Mouse (Mus musculus): Measurements from ENCODE around the gene Pecr. TPM values are rescaled to one million over a fixed set of nuclear protein-coding genes. Genes with fewer than 3 reads are reported as not detected.
"Not testable (repeated sequence)": the region's sequence is repeated elsewhere in the genome, so short reads cannot be mapped to it uniquely, and the experiment has no call there.

The Pecr gene
- polyA plus RNA-seq, 1 experiment from 2014 or later = 22.9 TPM

DNA sequence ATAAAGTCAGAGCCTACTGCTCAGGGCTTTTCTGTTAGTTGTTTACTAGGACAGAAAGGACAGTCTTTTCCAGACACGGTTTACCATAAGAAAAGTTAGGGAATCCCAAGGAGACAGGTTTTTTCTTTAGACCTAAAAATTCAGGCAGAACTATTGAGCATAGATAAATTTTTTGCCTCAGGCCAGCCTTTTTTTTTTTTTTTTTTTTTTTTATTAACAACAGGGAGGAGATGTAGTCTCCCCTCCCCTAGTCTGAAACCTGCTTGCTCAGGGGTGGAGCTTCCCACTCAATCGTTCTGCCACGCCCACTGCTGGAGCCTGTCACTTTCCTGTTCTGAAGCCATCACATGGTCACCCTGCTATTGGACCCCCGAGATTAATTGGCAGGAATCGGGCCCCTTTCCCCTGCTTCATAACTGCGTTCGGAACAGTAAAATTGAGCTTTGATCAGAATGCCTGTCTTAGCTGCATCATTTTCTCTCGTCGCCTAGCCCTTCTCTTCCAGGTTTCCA lies 35.8 kb downstream of the Pecr start:
- not testable (repeated sequence) for ATAC-seq (replicated peaks; ENCODE audit: extremely low read depth, insufficient read depth, low FRiP score); H3K9me3 ChIP-seq (replicated peaks; ENCODE audit: control insufficient read depth, low read length); H3K27me3 ChIP-seq (ENCODE audit: control insufficient read depth, insufficient read depth, low read length); H3K9ac ChIP-seq (ENCODE audit: low read length); H3K4me1 ChIP-seq (ENCODE audit: control insufficient read depth, insufficient read depth, low read length); H3K4me2 ChIP-seq (ENCODE audit: low read depth, low read length); H3K36me3 ChIP-seq (ENCODE audit: control insufficient read depth, insufficient read depth); H3K27ac ChIP-seq (ENCODE audit: low read length); H3K4me3 ChIP-seq (ENCODE audit: low read length)
- 46% methylated on average over 9 of the region's 9 CpGs for WGBS

DNA sequence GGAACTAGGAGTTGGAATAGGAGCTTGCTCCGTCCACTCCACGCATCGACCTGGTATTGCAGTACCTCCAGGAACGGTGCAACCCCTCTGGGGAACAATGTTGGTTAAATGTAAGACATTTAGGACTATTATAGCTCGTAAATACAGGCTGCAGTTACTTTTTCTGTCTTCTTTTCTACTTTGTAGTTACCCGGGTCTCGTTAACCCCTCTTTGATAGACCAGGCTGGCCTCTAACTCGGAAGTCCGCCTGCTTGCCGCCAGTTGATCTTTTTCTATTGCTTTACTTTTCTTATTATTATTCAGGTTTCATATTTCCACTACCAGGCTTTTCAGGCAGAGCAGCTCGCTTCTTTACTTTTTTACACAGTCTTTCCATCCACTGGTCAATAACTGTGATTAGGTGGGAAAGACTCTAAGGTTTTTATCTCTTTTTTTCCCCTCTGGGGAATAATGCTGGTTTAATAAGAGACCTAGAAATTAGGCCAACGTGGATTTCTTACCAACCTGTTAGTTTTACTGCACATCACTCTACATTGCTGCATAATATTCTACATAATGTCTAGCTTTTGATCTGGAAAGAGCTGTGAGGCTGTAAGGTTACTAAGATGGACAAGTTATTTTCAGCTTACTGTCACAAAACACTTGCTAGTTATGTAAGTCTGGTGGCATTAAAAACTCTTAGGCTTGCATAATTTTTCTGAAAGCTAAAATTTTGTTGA lies 39.6 kb downstream of the Pecr start:
- H3K27me3 ChIP-seq (ENCODE audit: control insufficient read depth, insufficient read depth, low read length) = no peaks in the 10 kb centered on the region
- peak overlapping the region; percentile 66 for H3K4me2 ChIP-seq (ENCODE audit: low read depth, low read length)
- WGBS = 2% methylated on average over 12 of the region's 12 CpGs
- peak overlapping the region; percentile 59 for H3K4me3 ChIP-seq (ENCODE audit: low read length)
- peak overlapping the region; percentile 79 for H3K9ac ChIP-seq (ENCODE audit: low read length)
- peak overlapping the region; percentile 96 for H3K27ac ChIP-seq (ENCODE audit: low read length)
- no peaks in the 10 kb centered on the region for H3K9me3 ChIP-seq (replicated peaks; ENCODE audit: control insufficient read depth, low read length)
- no peaks in the 10 kb centered on the region for H3K36me3 ChIP-seq (ENCODE audit: control insufficient read depth, insufficient read depth)
- no peaks in the 10 kb centered on the region for H3K4me1 ChIP-seq (ENCODE audit: control insufficient read depth, insufficient read depth, low read length)
- ATAC-seq (replicated peaks; ENCODE audit: extremely low read depth, insufficient read depth, low FRiP score) = peak; percentile 79

DNA sequence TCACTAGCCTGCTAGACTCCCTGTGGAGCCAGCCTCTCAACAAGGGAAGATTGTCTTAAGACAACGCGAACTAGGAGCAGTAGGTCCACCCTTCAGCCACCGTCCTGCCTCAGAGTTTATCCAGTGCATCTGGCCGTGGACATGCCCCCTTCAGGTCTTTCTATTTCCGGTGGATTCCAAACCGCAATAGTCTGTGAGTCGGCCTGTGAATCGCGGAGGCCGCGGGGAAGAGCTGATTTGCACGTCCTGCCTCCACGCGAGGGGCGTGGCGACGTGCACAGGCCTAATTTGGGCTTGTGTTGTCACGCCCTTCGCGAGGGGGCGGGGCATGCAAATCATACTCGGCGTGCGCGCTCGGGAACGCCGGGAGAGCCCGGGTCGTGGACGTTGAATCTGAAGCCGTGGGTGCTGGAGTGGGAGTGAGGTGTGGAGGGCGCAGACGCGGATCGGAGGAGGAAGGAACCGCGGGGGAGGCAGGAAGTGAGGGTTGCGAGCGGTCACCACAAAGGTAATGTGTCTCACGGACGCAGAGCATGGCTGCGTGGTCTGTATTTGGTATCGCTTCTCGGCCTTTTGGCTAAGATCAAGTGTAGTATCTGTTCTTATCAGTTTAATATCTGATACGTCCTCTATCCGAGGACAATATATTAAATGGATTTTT lies 40.3 kb downstream of the Pecr start:
- Histone ChIP-seq H3K27ac (ENCODE audit: low read length) (peak overlapping the region; percentile 96), H3K9me3 (replicated peaks; ENCODE audit: control insufficient read depth, low read length) (no peaks in the 10 kb centered on the region), H3K9ac (ENCODE audit: low read length) (peak overlapping the region; percentile 79), H3K4me2 (ENCODE audit: low read depth, low read length) (peak overlapping the region; percentile 66), H3K4me1 (ENCODE audit: control insufficient read depth, insufficient read depth, low read length) (no peaks in the 10 kb centered on the region), H3K4me3 (ENCODE audit: low read length) (peak overlapping the region; percentile 59), H3K27me3 (ENCODE audit: control insufficient read depth, insufficient read depth, low read length) (no peaks in the 10 kb centered on the region), H3K36me3 (ENCODE audit: control insufficient read depth, insufficient read depth) (no peaks in the 10 kb centered on the region)
- ATAC-seq (replicated peaks; ENCODE audit: extremely low read depth, insufficient read depth, low FRiP score) = peak; percentile 96
- WGBS = under 1% methylated on average over 47 of the region's 47 CpGs

DNA sequence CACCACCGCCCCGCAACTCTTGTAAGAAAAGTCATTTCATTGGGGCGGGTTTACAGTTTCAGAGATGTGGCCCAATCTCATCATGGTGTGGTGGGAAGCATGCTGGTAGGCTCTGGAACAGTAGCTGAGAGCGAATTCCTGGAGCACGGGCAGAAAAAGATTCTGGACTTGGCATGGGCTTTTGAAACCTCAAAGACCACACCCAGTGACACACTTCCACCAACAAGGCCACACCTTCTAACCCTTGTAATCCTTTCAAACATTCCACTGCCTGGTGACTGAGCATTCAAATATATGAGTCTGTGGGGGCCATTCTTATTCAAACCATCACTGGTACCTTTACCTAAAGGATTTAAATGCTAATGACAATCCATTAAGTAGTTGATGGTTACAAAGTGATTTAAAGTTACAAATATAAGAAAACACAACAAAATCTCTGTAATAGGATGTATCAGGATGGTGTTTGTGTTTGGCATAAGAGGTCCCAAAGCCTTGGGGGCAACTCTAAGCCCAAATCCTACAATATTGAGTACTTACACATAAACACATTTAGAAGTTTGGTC lies 41.5 kb downstream of the Pecr start:
- Histone ChIP-seq H3K4me1 (ENCODE audit: control insufficient read depth, insufficient read depth, low read length) (no peaks in the 10 kb centered on the region), H3K27me3 (ENCODE audit: control insufficient read depth, insufficient read depth, low read length) (no peaks in the 10 kb centered on the region), H3K36me3 (ENCODE audit: control insufficient read depth, insufficient read depth) (no peaks in the 10 kb centered on the region), H3K9ac (ENCODE audit: low read length) (no peak overlapping the region), H3K9me3 (replicated peaks; ENCODE audit: control insufficient read depth, low read length) (no peaks in the 10 kb centered on the region), H3K4me3 (ENCODE audit: low read length) (no peak overlapping the region), H3K4me2 (ENCODE audit: low read depth, low read length) (no peak overlapping the region), H3K27ac (ENCODE audit: low read length) (no peak overlapping the region)
- WGBS = 87% methylated on average over 5 of the region's 5 CpGs
- no peak for ATAC-seq (replicated peaks; ENCODE audit: extremely low read depth, insufficient read depth, low FRiP score)

- not testable (repeated sequence) for H3K27ac ChIP-seq (ENCODE audit: low read length); H3K9ac ChIP-seq (ENCODE audit: low read length); H3K9me3 ChIP-seq (replicated peaks; ENCODE audit: control insufficient read depth, low read length); H3K4me3 ChIP-seq (ENCODE audit: low read length); H3K36me3 ChIP-seq (ENCODE audit: control insufficient read depth, insufficient read depth); H3K4me2 ChIP-seq (ENCODE audit: low read depth, low read length); H3K27me3 ChIP-seq (ENCODE audit: control insufficient read depth, insufficient read depth, low read length); ATAC-seq (replicated peaks; ENCODE audit: extremely low read depth, insufficient read depth, low FRiP score); H3K4me1 ChIP-seq (ENCODE audit: control insufficient read depth, insufficient read depth, low read length)
- 81% methylated on average over 3 of the region's 3 CpGs for WGBS
Measured at GRCm38 (mm10) chr1:72239113-72239512, 45.0 kb downstream of the Pecr start.

DNA sequence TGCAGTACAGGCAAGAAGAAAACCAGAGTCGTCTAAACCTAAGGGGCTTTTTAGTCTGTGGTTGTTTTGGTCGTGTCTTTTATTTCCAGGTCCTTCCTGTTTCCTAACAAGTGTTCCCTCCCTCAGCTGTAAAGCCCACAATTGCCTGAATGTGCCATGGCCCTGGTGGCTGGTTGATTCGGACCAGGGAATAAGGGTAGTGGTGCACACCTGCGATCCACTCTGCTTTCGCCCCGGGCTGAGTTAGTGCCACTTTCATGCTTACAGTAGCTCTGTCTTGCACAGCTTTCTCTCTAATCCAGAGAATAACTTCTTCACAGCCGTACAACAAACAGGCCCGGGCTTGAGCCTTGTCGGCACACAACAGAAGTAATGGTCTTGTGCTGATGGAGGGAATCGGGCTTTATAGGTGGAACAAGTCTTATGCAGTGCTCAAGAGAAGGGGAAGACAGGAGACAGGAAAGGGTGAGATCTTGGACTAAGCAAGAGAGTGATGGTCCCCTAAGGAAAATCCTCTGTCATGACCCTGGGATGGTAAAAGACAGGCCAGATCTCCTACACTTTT lies 46.0 kb downstream of the Pecr start:
- H3K4me3 ChIP-seq (ENCODE audit: low read length) = no peak overlapping the region
- peaks cover 2% of the 10 kb centered on the region; the same call in 1 of the 2 replicates for H3K4me1 ChIP-seq (ENCODE audit: control insufficient read depth, insufficient read depth, low read length)
- H3K27me3 ChIP-seq (ENCODE audit: control insufficient read depth, insufficient read depth, low read length) = peaks cover 7% of the 10 kb centered on the region
- WGBS = 60% methylated on average over 10 of the region's 10 CpGs
- no peaks in the 10 kb centered on the region for H3K36me3 ChIP-seq (ENCODE audit: control insufficient read depth, insufficient read depth)
- H3K9me3 ChIP-seq (replicated peaks; ENCODE audit: control insufficient read depth, low read length) = no peaks in the 10 kb centered on the region
- no peak overlapping the region for H3K27ac ChIP-seq (ENCODE audit: low read length)
- ATAC-seq (replicated peaks; ENCODE audit: extremely low read depth, insufficient read depth, low FRiP score) = no peak
- peak overlapping the region; percentile 44; the same call in 1 of the 2 replicates for H3K9ac ChIP-seq (ENCODE audit: low read length)
- peak overlapping the region; percentile 1; the same call in 1 of the 2 replicates for H3K4me2 ChIP-seq (ENCODE audit: low read depth, low read length)

- no peak; the same call in 1 of the 2 replicates for ATAC-seq (replicated peaks; ENCODE audit: extremely low read depth, insufficient read depth, low FRiP score)
- WGBS = 3% methylated on average over 11 of the region's 13 CpGs
- H3K27ac ChIP-seq (ENCODE audit: low read length) = no peak overlapping the region
- peaks cover 2% of the 10 kb centered on the region; the same call in 1 of the 2 replicates for H3K4me1 ChIP-seq (ENCODE audit: control insufficient read depth, insufficient read depth, low read length)
- peak overlapping the region; percentile 21; the same call in 1 of the 2 replicates for H3K4me3 ChIP-seq (ENCODE audit: low read length)
- no peaks in the 10 kb centered on the region for H3K9me3 ChIP-seq (replicated peaks; ENCODE audit: control insufficient read depth, low read length)
- H3K27me3 ChIP-seq (ENCODE audit: control insufficient read depth, insufficient read depth, low read length) = peaks cover 7% of the 10 kb centered on the region
- no peaks in the 10 kb centered on the region for H3K36me3 ChIP-seq (ENCODE audit: control insufficient read depth, insufficient read depth)
- H3K9ac ChIP-seq (ENCODE audit: low read length) = peak overlapping the region; percentile 38; the same call in 1 of the 2 replicates
- peak overlapping the region; percentile 51 for H3K4me2 ChIP-seq (ENCODE audit: low read depth, low read length)
Measured at GRCm38 (mm10) chr1:72237007-72237775, 46.9 kb downstream of the Pecr start.

DNA sequence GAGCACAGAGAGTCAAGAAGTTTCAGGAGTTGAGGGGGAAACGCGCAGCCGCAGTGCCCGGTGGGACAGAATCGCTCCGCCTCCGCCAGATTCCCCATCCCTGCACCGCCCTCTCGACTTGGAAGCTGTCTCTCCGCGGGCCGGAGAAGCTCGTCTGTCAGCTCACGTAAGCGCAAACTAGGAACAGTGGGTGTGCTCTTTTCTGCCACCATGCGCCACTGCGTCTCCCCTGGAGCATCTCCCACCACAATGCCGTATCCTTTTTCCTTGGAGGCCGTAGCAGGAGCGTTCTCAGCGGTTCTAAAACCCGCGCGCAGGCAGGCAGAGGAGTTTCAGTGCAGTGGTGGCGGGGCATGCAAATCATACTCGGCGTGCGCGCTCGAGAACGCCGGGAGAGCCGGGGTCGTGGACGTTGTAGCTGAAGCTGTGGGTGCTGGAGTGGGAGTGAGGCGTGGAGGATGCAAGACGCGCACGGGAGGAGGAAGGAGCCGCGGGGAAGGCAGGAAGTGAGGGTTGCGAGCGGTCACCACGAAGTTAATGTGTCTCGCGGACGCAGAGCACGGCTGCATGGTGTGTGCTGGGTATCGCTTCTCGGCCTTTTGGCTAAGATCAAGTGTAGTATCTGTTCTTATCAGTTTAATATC lies 47.6 kb downstream of the Pecr start:
- peak overlapping the region; percentile 77 for H3K4me3 ChIP-seq (ENCODE audit: low read length)
- under 1% methylated on average over 35 of the region's 50 CpGs for WGBS
- ATAC-seq (replicated peaks; ENCODE audit: extremely low read depth, insufficient read depth, low FRiP score) = peak; percentile 80

More for the DNA sequence above, 47.6 kb downstream of the Pecr start:
- H3K9me3 ChIP-seq (replicated peaks; ENCODE audit: control insufficient read depth, low read length); H3K27me3 ChIP-seq (ENCODE audit: control insufficient read depth, insufficient read depth, low read length); H3K4me1 ChIP-seq (ENCODE audit: control insufficient read depth, insufficient read depth, low read length); H3K36me3 ChIP-seq (ENCODE audit: control insufficient read depth, insufficient read depth): not testable (repeated sequence)
- Histone ChIP-seq H3K9ac (ENCODE audit: low read length) (peak overlapping the region; percentile 79), H3K4me2 (ENCODE audit: low read depth, low read length) (peak overlapping the region; percentile 85), H3K27ac (ENCODE audit: low read length) (peak overlapping the region; percentile 92)

Measured in heart, embryonic 16.5 days (tissue).